ENCODE assay signal across 9 mouse cellular contexts in the genomic region with DNA sequence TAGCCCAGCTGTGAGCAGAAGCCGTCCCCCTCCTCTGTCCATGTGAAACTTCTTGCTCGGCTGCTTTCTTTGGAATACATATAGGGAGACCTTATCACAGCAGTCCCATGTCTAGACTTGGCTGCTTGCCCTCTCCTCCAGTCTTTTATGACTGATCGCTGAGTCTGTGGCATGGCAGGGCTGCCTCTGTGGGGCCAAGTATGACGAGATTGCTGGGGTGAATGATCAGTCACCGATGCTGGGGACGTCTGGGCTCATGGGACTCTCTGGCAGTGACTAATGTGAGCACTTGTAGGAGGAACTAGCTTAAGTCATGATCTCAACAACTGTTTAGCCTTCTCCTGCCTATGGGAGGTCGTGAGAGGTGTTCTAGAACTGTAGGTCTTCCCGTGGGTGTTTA. TPM values are rescaled to one million over a fixed set of nuclear protein-coding genes. Genes with fewer than 3 reads are reported as not detected.
A peak's percentile ranks its signal among the peaks of the same experiment; 100 is the strongest.
DNase-seq lines count a peak whose midpoint lies in the region; ATAC-seq and TF ChIP-seq lines count a peak whose summit lies in the region.
"Had no signal": no experiment of that assay in that cellular context is flagged by ENCODE, and none has a peak within 500 bp of the region (broad histone marks: within the 10 kb centered on the region; RNA-seq: fewer than 3 reads in every experiment).

No protein-coding gene starts in this region.

- no peaks in the 10 kb centered on the region for H3K36me3 ChIP-seq in lung, embryonic 16.5 days (ENCODE audit: control insufficient read depth, insufficient read depth, low read length)
- H3K36me3 ChIP-seq in heart, embryonic 10.5 days, result no peaks in the 10 kb centered on the region
- H3K36me3 ChIP-seq in stomach, embryonic 14.5 days (ENCODE audit: control insufficient read depth, insufficient read depth, low read length), result no peaks in the 10 kb centered on the region
- no peaks in the 10 kb centered on the region for H3K36me3 ChIP-seq in thymus, adult 2 months (ENCODE audit: control insufficient read depth, insufficient read depth, low read length)
- H3K36me3 ChIP-seq in forebrain, embryonic 11.5 days (ENCODE audit: control insufficient read depth, insufficient read depth, low read length), result no peaks in the 10 kb centered on the region
- H3K36me3 ChIP-seq: neural tube, embryonic 12.5 days had no signal

- no peak overlapping the region for H3K9ac ChIP-seq in lung, embryonic 16.5 days (ENCODE audit: low read length)
- no peak overlapping the region for H3K9ac ChIP-seq in stomach, embryonic 14.5 days (replicated peaks; ENCODE audit: low read depth, low read length)
- H3K9ac ChIP-seq in forebrain, embryonic 11.5 days (ENCODE audit: low read length), result no peak overlapping the region
- H3K9ac ChIP-seq: neural tube, embryonic 12.5 days had no signal

- ATAC-seq in lung, embryonic 16.5 days (ENCODE audit: low read depth), result peak; percentile 73
- ATAC-seq in stomach, embryonic 14.5 days (ENCODE audit: insufficient number of reproducible peaks, insufficient read depth, low FRiP score, low read depth), result peak; percentile 34; the same call in 1 of the 2 replicates
- ATAC-seq in forebrain, embryonic 11.5 days (replicated peaks; ENCODE audit: low FRiP score), result no peak

- H3K27ac ChIP-seq in lung, embryonic 16.5 days (ENCODE audit: low read length), result peak overlapping the region; percentile 45; the same call in 1 of the 2 replicates
- H3K27ac ChIP-seq in heart, embryonic 10.5 days, result peak overlapping the region; percentile 53
- peak overlapping the region; percentile 13; the same call in 1 of the 2 replicates for H3K27ac ChIP-seq in stomach, embryonic 14.5 days (ENCODE audit: low read length)
- H3K27ac ChIP-seq in thymus, adult 2 months (ENCODE audit: control insufficient read depth, insufficient read depth, low read length), result no peak overlapping the region
- H3K27ac ChIP-seq in forebrain, embryonic 11.5 days (ENCODE audit: low read depth, low read length), result no peak overlapping the region
- H3K27ac ChIP-seq: neural tube, embryonic 12.5 days had no signal

- TF ChIP-seq POLR2A in thymus, adult 2 months (IDR thresholded peaks at IDR 0.05; ENCODE audit: control insufficient read depth, extremely low read depth, insufficient read depth, low read length, poor library complexity), result no peak

- no peak for DNase-seq in lung, postnatal 36 days
- DNase-seq in heart, embryonic 10.5 days (ENCODE audit: low spot score), result peak; percentile 81
- DNase-seq in kidney, postnatal 14 days, result peak; percentile 79
- DNase-seq in thymus, adult 2 months, result no peak
- DNase-seq in forebrain, embryonic 11.5 days (ENCODE audit: low spot score), result no peak
- DNase-seq in right cerebral cortex, postnatal 10 days (ENCODE audit: low spot score in 2 of 2), result no peak

- WGBS in lung, embryonic 16.5 days, result 20% methylated on average over 8 of the region's 8 CpGs
- whole genome bisulfite sequencing in heart, embryonic 10.5 days, result 44% methylated on average over 8 of the region's 8 CpGs
- 29% methylated on average over 8 of the region's 8 CpGs for WGBS in stomach, embryonic 14.5 days
- WGBS in thymus, adult 2 months, result 73% methylated on average over 8 of the region's 8 CpGs
- WGBS in forebrain, embryonic 11.5 days, result 85% methylated on average over 8 of the region's 8 CpGs

- H3K4me1 ChIP-seq in lung, embryonic 16.5 days (replicated peaks; ENCODE audit: control insufficient read depth, insufficient read depth, low read length), result peaks cover 31% of the 10 kb centered on the region
- H3K4me1 ChIP-seq in heart, embryonic 10.5 days, result peaks cover 83% of the 10 kb centered on the region
- H3K4me1 ChIP-seq in stomach, embryonic 14.5 days (ENCODE audit: control insufficient read depth, insufficient read depth, low read length), result peaks cover 34% of the 10 kb centered on the region
- H3K4me1 ChIP-seq in thymus, adult 2 months (replicated peaks; ENCODE audit: control insufficient read depth, insufficient read depth, low read length), result peaks cover 22% of the 10 kb centered on the region
- peaks cover 6% of the 10 kb centered on the region; the same call in 1 of the 2 replicates for H3K4me1 ChIP-seq in forebrain, embryonic 11.5 days (replicated peaks; ENCODE audit: control insufficient read depth, insufficient read depth, low read length)

- H3K4me2 ChIP-seq in lung, embryonic 16.5 days (ENCODE audit: low read depth, low read length), result no peak overlapping the region
- no peak overlapping the region for H3K4me2 ChIP-seq in stomach, embryonic 14.5 days (replicated peaks; ENCODE audit: low read depth, low read length)
- no peak overlapping the region for H3K4me2 ChIP-seq in forebrain, embryonic 11.5 days (ENCODE audit: low read depth, low read length, severe bottlenecking)
- H3K4me2 ChIP-seq: neural tube, embryonic 12.5 days had no signal

- TF ChIP-seq CTCF in thymus, adult 2 months (IDR thresholded peaks at IDR 0.05; ENCODE audit: borderline replicate concordance, control insufficient read depth, extremely low read depth, insufficient read depth, low read length, poor library complexity), result no peak

- no peak overlapping the region for H3K4me3 ChIP-seq in lung, embryonic 16.5 days (ENCODE audit: low read length)
- no peak overlapping the region for H3K4me3 ChIP-seq in heart, embryonic 10.5 days
- no peak overlapping the region for H3K4me3 ChIP-seq in stomach, embryonic 14.5 days (ENCODE audit: low read depth, low read length)
- no peak overlapping the region for H3K4me3 ChIP-seq in thymus, adult 2 months (ENCODE audit: control insufficient read depth, insufficient read depth, low read length)
- no peak overlapping the region for H3K4me3 ChIP-seq in forebrain, embryonic 11.5 days (ENCODE audit: low read depth, low read length)
- H3K4me3 ChIP-seq: neural tube, embryonic 12.5 days had no signal

- H3K27me3 ChIP-seq in lung, embryonic 16.5 days (ENCODE audit: control insufficient read depth, insufficient read depth, low read depth, low read length), result no peaks in the 10 kb centered on the region; the same call in 1 of the 2 replicates
- peaks cover 7% of the 10 kb centered on the region for H3K27me3 ChIP-seq in heart, embryonic 10.5 days (ENCODE audit: insufficient read depth, poor library complexity, severe bottlenecking)
- no peaks in the 10 kb centered on the region for H3K27me3 ChIP-seq in stomach, embryonic 14.5 days (ENCODE audit: control insufficient read depth, insufficient read depth, low read length)
- H3K27me3 ChIP-seq in thymus, adult 2 months (ENCODE audit: control insufficient read depth, insufficient read depth, low read length), result no peaks in the 10 kb centered on the region
- H3K27me3 ChIP-seq in forebrain, embryonic 11.5 days (ENCODE audit: control insufficient read depth, insufficient read depth, low read length), result peaks cover 4% of the 10 kb centered on the region

- no peaks in the 10 kb centered on the region for H3K9me3 ChIP-seq in lung, embryonic 16.5 days (ENCODE audit: control insufficient read depth, low read length)
- no peaks in the 10 kb centered on the region for H3K9me3 ChIP-seq in heart, embryonic 10.5 days
- H3K9me3 ChIP-seq in stomach, embryonic 14.5 days (ENCODE audit: control insufficient read depth, low read depth, low read length), result no peaks in the 10 kb centered on the region
- H3K9me3 ChIP-seq in forebrain, embryonic 11.5 days (ENCODE audit: control insufficient read depth, low read length), result no peaks in the 10 kb centered on the region
- H3K9me3 ChIP-seq: neural tube, embryonic 12.5 days had no signal

RNA-seq across cellular contexts. Expression of a gene that starts 21.6 kb away (rescaled TPM):
- 6.3 and 7.5 TPM in 2 replicates for polyA plus RNA-seq in lung, embryonic 16.5 days (2015; fragmentation: Nextera tagmentation; extraction: Ambion mirVana)
- polyA plus RNA-seq in heart, embryonic 10.5 days (2016; fragmentation: Nextera tagmentation; extraction: Ambion mirVana), result 5.1 and 5.3 TPM in 2 replicates
- polyA plus RNA-seq in stomach, embryonic 14.5 days (2014; fragmentation: Nextera tagmentation; extraction: Ambion mirVana), result 13.8 TPM in 2 replicates
- 12.0 and 13.6 TPM in 2 replicates for polyA plus RNA-seq in thymus, adult 2 months (2012; rRNA removed)
- 1.0 and 1.3 TPM in 2 replicates for polyA plus RNA-seq in forebrain, embryonic 11.5 days (2014; fragmentation: Nextera tagmentation; extraction: Ambion mirVana)

Comparison
In these comparisons a context has a peak if more than half of its experiments do, and no peak if none do; other contexts are left out.
1. H3K27ac ChIP-seq: peak in lung, embryonic 16.5 days (single experiment), heart, embryonic 10.5 days (single experiment) and stomach, embryonic 14.5 days (single experiment); none in thymus, adult 2 months (single experiment) and forebrain, embryonic 11.5 days (single experiment).
2. DNase-seq: peak in heart, embryonic 10.5 days (single experiment) and kidney, postnatal 14 days (single experiment); none in lung, postnatal 36 days (single experiment), thymus, adult 2 months (single experiment), forebrain, embryonic 11.5 days (single experiment) and right cerebral cortex, postnatal 10 days (0 of 2).